Mouse (Mus musculus): Measurements from ENCODE around the gene Zswim3. TPM values are rescaled to one million over a fixed set of nuclear protein-coding genes. Genes with fewer than 3 reads are reported as not detected.

The Zswim3 gene
- total RNA-seq, 2 experiments from 2014 or later, result 6.9 to 8.0 TPM

Other genes starting within 250 kb of the Zswim3 start
- gene Wfdc2, start 242.7 kb upstream of the Zswim3 start, total RNA-seq (2021), result 1 to 10 TPM in 1 of 2 experiments, not detected in 1; 2.1 TPM
- not detected for gene Spint3, start 231.6 kb upstream of the Zswim3 start, total RNA-seq (2021)
- gene Wfdc6a, start 219.7 kb upstream of the Zswim3 start, total RNA-seq (2021), result not detected
- not detected for gene Eppin, start 211.5 kb upstream of the Zswim3 start, total RNA-seq (2021)
- under 1 TPM in 1 of 2 experiments, not detected in 1; 0.40 TPM for gene Wfdc6b, start 191.6 kb upstream of the Zswim3 start, total RNA-seq (2021)
- gene Wfdc8, start 191.5 kb upstream of the Zswim3 start, total RNA-seq (2021), result not detected
- gene Wfdc16, start 166.3 kb upstream of the Zswim3 start, total RNA-seq (2021), result not detected
- gene Wfdc10, start 149.1 kb upstream of the Zswim3 start, total RNA-seq (2021), result not detected
- not detected for gene Wfdc9, start 148.5 kb upstream of the Zswim3 start, total RNA-seq (2021)
- gene Wfdc11, start 131.0 kb upstream of the Zswim3 start, total RNA-seq (2021), result not detected
- gene Wfdc13, start 120.0 kb upstream of the Zswim3 start, total RNA-seq (2021), result not detected
- not detected for gene Spint4, start 106.6 kb upstream of the Zswim3 start, total RNA-seq (2021)
- not detected for gene Spint5, start 89.8 kb upstream of the Zswim3 start, total RNA-seq (2021)
- gene Wfdc3, start 59.2 kb upstream of the Zswim3 start, total RNA-seq (2021), result 1 to 10 TPM in 1 of 2 experiments, under 1 TPM in 1; 0.60 to 1.1 TPM
- 10 to 100 TPM; 35.8 to 38.1 TPM for gene Dnttip1, start 59.1 kb upstream of the Zswim3 start, total RNA-seq (2021)
- 10 to 100 TPM; 10.8 to 14.3 TPM for gene Ube2c, start 35.2 kb upstream of the Zswim3 start, total RNA-seq (2021)
- not detected for gene Tnnc2, start 25.1 kb upstream of the Zswim3 start, total RNA-seq (2021)
- 10 to 100 TPM; 52.8 to 56.9 TPM for gene Snx21, start 19.3 kb upstream of the Zswim3 start, total RNA-seq (2021)
- gene Acot8, start 216 bp upstream of the Zswim3 start, total RNA-seq (2021), result 10 to 100 TPM; 20.6 to 20.8 TPM
- gene Zswim1, start 17.6 kb downstream of the Zswim3 start, total RNA-seq (2021), result 10 to 100 TPM; 17.5 to 17.8 TPM
- gene Spata25, start 23.4 kb downstream of the Zswim3 start, total RNA-seq (2021), result 1 to 10 TPM; 1.1 to 1.2 TPM
- 10 to 100 TPM; 56.8 to 62.2 TPM for gene Ctsa, start 27.8 kb downstream of the Zswim3 start, total RNA-seq (2021)
- 1 to 10 TPM; 5.1 to 5.6 TPM for gene Neurl2, start 28.4 kb downstream of the Zswim3 start, total RNA-seq (2021)
- gene Pltp, start 52.6 kb downstream of the Zswim3 start, total RNA-seq (2021), result 10 to 100 TPM; 63.5 to 71.3 TPM
- 10 to 100 TPM; 53.9 to 61.4 TPM for gene Pcif1, start 74.2 kb downstream of the Zswim3 start, total RNA-seq (2021)
- gene Zfp335, start 106.7 kb downstream of the Zswim3 start, total RNA-seq (2021), result 10 to 100 TPM; 30.0 to 31.2 TPM
- 1 to 10 TPM; 2.1 to 2.3 TPM for gene Mmp9, start 135.7 kb downstream of the Zswim3 start, total RNA-seq (2021)
- gene Slc12a5, start 155.7 kb downstream of the Zswim3 start, total RNA-seq (2021), result 100 to 1,000 TPM; 158 to 181 TPM
- 100 to 1,000 TPM; 107 to 111 TPM for gene Ncoa5, start 229.8 kb downstream of the Zswim3 start, total RNA-seq (2021)

Measured in left cerebral cortex, postnatal 4 days (tissue).